Mouse (Mus musculus): ENCODE measurements at regions not wholly inside any gene's neighbourhood (a gene's known extent, or its start where the extent isn't known, plus 50 kb on each side); places are given as distances from the start of the nearest gene placed in this dataset.

DNA sequence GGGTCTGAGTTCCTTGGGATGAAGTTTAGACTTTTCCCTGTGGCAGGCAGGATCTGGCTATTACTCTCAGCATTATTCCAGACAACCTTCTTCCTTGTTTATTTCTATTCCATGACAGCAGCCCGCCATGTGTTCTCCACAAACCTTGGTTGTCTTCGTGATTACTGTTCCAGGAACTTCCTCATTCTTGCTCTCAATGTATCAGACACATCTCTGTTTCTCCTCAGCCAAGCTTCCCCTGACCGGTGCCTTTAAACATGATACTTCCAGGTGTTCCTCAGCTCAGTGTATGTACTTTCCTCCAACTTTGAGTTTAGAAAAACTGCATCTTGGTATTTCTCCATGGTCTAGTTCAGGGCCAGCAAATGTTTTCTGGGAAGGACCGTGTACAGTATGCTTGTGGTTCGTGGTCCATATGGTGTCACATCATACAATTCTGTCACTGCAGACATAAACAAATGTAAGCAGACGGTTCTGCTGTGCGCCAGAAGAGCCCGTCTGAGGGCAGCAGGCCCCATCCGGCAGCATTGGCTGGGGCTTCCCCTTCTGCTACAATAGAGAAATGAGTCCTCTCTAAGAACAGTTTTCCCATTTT is 64.2 kb downstream of the Peg10 start:
- no peak overlapping the region for H3K4me3 ChIP-seq
- DNase-seq (ENCODE audit: low spot score), result no peak
- no peaks in the 10 kb centered on the region for H3K36me3 ChIP-seq
- peaks cover 2% of the 10 kb centered on the region; the same call in 1 of the 2 replicates for H3K4me1 ChIP-seq (replicated peaks)
- WGBS, result 75% methylated on average over 9 of the region's 9 CpGs
- H3K27ac ChIP-seq, result peak overlapping the region; percentile 29; the same call in 1 of the 2 replicates
- no peaks in the 10 kb centered on the region for H3K27me3 ChIP-seq (ENCODE audit: insufficient read depth, poor library complexity, severe bottlenecking)
- H3K9me3 ChIP-seq, result no peaks in the 10 kb centered on the region

- 45% methylated on average over 3 of the region's 3 CpGs for WGBS
- H3K36me3 ChIP-seq, result no peaks in the 10 kb centered on the region
- no peak overlapping the region for H3K4me3 ChIP-seq
- H3K9me3 ChIP-seq, result 0 out of 2 replicates have a peak, but pooled peaks cover 3% of the 10 kb centered on the region
- DNase-seq (ENCODE audit: low spot score), result peak; percentile 49
- no peak overlapping the region for H3K27ac ChIP-seq
- no peaks in the 10 kb centered on the region for H3K4me1 ChIP-seq (replicated peaks)
- no peaks in the 10 kb centered on the region for H3K27me3 ChIP-seq (ENCODE audit: insufficient read depth, poor library complexity, severe bottlenecking)
These were observed 66.1 kb downstream of the Peg10 start for GRCm38 (mm10) chr6:4813206-4813605.

DNA sequence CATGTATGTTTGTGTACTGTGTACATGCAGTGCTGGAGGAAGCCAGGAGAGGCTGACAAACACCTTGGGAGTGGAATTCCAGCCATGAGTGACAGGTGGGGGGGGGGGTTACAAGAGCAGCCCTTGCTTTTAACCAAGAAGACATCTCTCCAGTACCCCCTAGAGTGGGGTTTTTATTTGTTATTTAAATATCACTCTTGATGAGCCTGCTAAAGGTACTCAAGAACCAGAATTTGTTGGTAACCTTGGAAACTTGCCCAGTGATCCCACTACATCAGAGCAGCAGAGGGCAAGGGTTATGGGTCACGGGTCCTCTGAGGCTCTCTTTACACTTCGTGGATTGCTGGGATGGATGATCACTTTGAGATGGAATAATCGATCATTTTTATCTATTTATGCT is 69.8 kb downstream of the Peg10 start:
- Histone ChIP-seq H3K27me3 (ENCODE audit: insufficient read depth, poor library complexity, severe bottlenecking) (no peaks in the 10 kb centered on the region), H3K4me3 (no peak overlapping the region), H3K9me3 (0 out of 2 replicates have a peak, but pooled peaks cover 3% of the 10 kb centered on the region), H3K36me3 (no peaks in the 10 kb centered on the region), H3K4me1 (replicated peaks) (no peaks in the 10 kb centered on the region), H3K27ac (no peak overlapping the region)
- no peak for DNase-seq (ENCODE audit: low spot score)
- WGBS, result 60% methylated on average over 3 of the region's 3 CpGs

GRCm38 (mm10) chr6:4841241-4841640 is 61.5 kb upstream of the Ppp1r9a start:
- no peak overlapping the region for H3K27ac ChIP-seq
- no peak overlapping the region for H3K4me3 ChIP-seq
- DNase-seq (ENCODE audit: low spot score), result no peak
- no peaks in the 10 kb centered on the region for H3K4me1 ChIP-seq (replicated peaks)
- no peaks in the 10 kb centered on the region for H3K27me3 ChIP-seq (ENCODE audit: insufficient read depth, poor library complexity, severe bottlenecking)
- H3K9me3 ChIP-seq, result no peaks in the 10 kb centered on the region
- no peaks in the 10 kb centered on the region for H3K36me3 ChIP-seq
- WGBS, result 72% methylated on average over 1 of the region's 1 CpGs

- Histone ChIP-seq H3K4me1 (replicated peaks) (peaks cover 26% of the 10 kb centered on the region), H3K27me3 (ENCODE audit: insufficient read depth, poor library complexity, severe bottlenecking) (no peaks in the 10 kb centered on the region), H3K4me3 (no peak overlapping the region), H3K27ac (peak overlapping the region; percentile 59; the same call in 1 of the 2 replicates), H3K9me3 (no peaks in the 10 kb centered on the region), H3K36me3 (no peaks in the 10 kb centered on the region)
- 11% methylated on average over 3 of the region's 3 CpGs for WGBS
- DNase-seq (ENCODE audit: low spot score), result no peak
These were observed 53.0 kb upstream of the Ppp1r9a start for GRCm38 (mm10) chr6:4849747-4850146.

GRCm38 (mm10) chr6:4851040-4851439 is 51.7 kb upstream of the Ppp1r9a start:
- Histone ChIP-seq H3K36me3 (no peaks in the 10 kb centered on the region), H3K27me3 (ENCODE audit: insufficient read depth, poor library complexity, severe bottlenecking) (no peaks in the 10 kb centered on the region), H3K4me3 (no peak overlapping the region), H3K9me3 (no peaks in the 10 kb centered on the region), H3K27ac (peak overlapping the region; percentile 56; the same call in 1 of the 2 replicates), H3K4me1 (replicated peaks) (peaks cover 30% of the 10 kb centered on the region)
- WGBS, result 15% methylated on average over 5 of the region's 5 CpGs
- DNase-seq (ENCODE audit: low spot score), result peak; percentile 19

Measured in hindbrain, embryonic 10.5 days (tissue).